Mouse (Mus musculus) forebrain, embryonic 16.5 days (tissue): ENCODE measurements around the gene Gba2. TPM values are rescaled to one million over a fixed set of nuclear protein-coding genes. Genes with fewer than 3 reads are reported as not detected.
"Not testable (repeated sequence)": the region's sequence is repeated elsewhere in the genome, so short reads cannot be mapped to it uniquely, and the experiment has no call there.

Experiments used
- ATAC-seq: fragments of 200-750 bp; cut with Nextera tagmentation; 2 replicates; pipeline ENCODE4 v1.8.0; 2017; ENCODE audit warnings: mild to moderate bottlenecking, moderate library complexity
- H3K27ac ChIP-seq: fragments of 300-500 bp; sonication (generic); 2 replicates; pipeline ENCODE4 v1.5.1; 2014; ENCODE audit warnings: low read length, control low read depth
- H3K27me3 ChIP-seq: fragments of 300-500 bp; sonication (generic); replicated peaks from 2 replicates; pipeline ENCODE4 v1.6.1; 2014; ENCODE audit warnings: low read length; ENCODE audit not compliant: control insufficient read depth, insufficient read depth
- H3K36me3 ChIP-seq: fragments of 300-500 bp; sonication (generic); 2 replicates; pipeline ENCODE4 v1.6.1; 2014; ENCODE audit not compliant: control insufficient read depth, insufficient read depth
- H3K4me1 ChIP-seq: fragments of 300-500 bp; sonication (generic); replicated peaks from 2 replicates; pipeline ENCODE4 v1.6.1; 2014; ENCODE audit warnings: low read length; ENCODE audit not compliant: control insufficient read depth, insufficient read depth
- H3K4me2 ChIP-seq: fragments of 300-500 bp; sonication (generic); 2 replicates; pipeline ENCODE4 v1.6.1; 2014; ENCODE audit warnings: mild to moderate bottlenecking, low read length, control low read depth
- H3K4me3 ChIP-seq: fragments of 300-500 bp; sonication (generic); replicated peaks from 2 replicates; pipeline ENCODE4 v1.5.1; 2014; ENCODE audit warnings: mild to moderate bottlenecking, low read length, control low read depth
- H3K9ac ChIP-seq: fragments of 300-500 bp; sonication (generic); replicated peaks from 2 replicates; pipeline ENCODE4 v1.6.1; 2014; ENCODE audit warnings: low read depth, low read length, control low read depth
- H3K9me3 ChIP-seq: fragments of 300-500 bp; sonication (generic); 2 replicates; pipeline ENCODE4 v1.6.1; 2016; ENCODE audit warnings: low read length; ENCODE audit not compliant: control insufficient read depth
- WGBS: fragments of 180-500 bp; shearing (Covaris S2); extraction: QIAGEN DNeasy Blood & Tissue Kit; methylation state at CpG from one replicate; pipeline ENCODE4 v1.1.7; 2014; 5-methylcytosine and 5-hydroxymethylcytosine counted together
- polyA plus RNA-seq: library from polyadenylated mRNA; unstranded; fragments of >200 nt; fragmentation: Nextera tagmentation; extraction: Ambion mirVana; gene quantifications from 2 replicates; pipeline ENCODE4 v1.2.1, GENCODE M21; 2015

Gene Gba2
- polyA plus RNA-seq, 1 experiment from 2014 or later = 62.3 TPM

DNA sequence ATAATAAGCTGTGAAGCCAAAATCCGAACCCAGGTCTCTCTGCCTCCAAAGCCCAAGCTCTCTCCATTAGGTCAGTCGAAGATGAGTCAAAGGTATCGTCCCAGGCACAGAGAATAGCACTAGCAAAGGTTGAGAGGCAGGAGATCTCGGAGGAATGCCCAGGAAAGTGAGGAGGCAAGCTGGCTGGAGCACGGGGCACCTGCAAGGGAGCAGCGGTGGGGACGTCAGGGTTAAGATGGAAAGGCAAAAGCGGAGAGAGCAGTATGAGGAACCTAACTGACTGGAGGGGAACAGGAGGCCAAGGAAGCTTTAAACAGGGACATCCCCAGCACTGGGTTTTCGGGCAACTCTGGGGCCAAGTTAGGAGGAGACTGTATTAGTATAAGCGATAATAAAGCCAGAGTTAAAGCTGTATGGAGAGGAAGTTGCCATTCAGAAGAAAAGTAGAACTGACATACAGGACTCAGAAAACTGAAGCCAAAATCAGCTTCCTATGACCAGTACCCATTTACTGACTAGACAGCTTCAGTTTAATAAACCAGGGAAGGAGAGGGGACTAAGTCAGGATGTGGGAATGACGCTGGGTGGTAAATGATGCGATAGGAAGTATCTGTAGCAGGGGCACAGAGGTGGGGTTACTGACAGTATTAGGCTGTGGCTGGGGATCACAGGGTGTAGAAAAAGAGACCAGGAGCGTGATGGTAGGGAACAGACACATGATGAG is 19.0 kb downstream of the Gba2 start:
- no peaks in the 10 kb centered on the region for H3K27me3 ChIP-seq
- no peak overlapping the region for H3K4me2 ChIP-seq
- peaks cover 8% of the 10 kb centered on the region for H3K36me3 ChIP-seq
- H3K9me3 ChIP-seq = no peaks in the 10 kb centered on the region
- H3K27ac ChIP-seq = no peak overlapping the region
- peaks cover 39% of the 10 kb centered on the region for H3K4me1 ChIP-seq
- no peak for ATAC-seq
- H3K4me3 ChIP-seq = no peak overlapping the region
- H3K9ac ChIP-seq = no peak overlapping the region
- WGBS = 85% methylated on average over 13 of the region's 13 CpGs

DNA sequence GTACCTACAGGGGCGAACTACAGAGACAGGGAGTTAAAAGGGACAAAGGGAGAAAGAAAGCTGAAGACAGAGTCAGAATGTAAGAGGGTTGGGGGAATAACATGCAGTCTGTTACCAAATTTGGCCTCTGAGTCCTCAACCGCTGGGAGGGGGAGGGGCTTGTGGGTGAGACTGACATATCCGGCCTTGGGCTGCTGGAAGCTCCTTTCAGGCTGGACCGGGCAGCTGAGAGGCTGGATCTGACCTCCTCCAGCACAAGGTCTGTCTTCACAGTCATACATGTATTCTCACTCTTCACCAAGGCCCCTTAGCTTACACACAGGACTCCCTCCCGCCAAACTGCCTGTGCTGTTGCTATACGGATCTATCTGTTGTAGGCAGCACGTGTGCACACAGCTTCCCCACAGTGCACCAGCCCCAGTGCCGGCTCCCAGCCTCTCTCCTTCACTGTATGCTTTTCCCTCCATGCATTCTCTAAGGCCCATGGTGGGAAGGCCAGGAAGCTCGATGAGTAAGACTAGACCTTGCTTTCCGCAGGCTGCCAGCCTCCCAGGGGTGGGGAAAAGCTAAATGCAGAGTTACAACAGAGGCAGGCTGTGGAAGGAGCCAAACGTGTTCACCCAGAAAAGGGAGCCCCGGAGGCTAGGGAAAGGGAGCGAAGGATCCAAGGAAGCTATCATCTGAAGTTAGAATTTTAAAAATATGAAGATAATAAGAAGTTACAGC is 19.9 kb downstream of the Gba2 start:
- H3K9ac ChIP-seq = peak overlapping the region; percentile 6; the same call in 1 of the 2 replicates
- H3K4me3 ChIP-seq = no peak overlapping the region
- no peak overlapping the region for H3K27ac ChIP-seq
- peaks cover 35% of the 10 kb centered on the region for H3K4me1 ChIP-seq
- peaks cover 6% of the 10 kb centered on the region for H3K36me3 ChIP-seq
- WGBS = 43% methylated on average over 13 of the region's 13 CpGs
- H3K4me2 ChIP-seq = no peak overlapping the region
- H3K27me3 ChIP-seq = no peaks in the 10 kb centered on the region
- H3K9me3 ChIP-seq = no peaks in the 10 kb centered on the region
- ATAC-seq = no peak

DNA sequence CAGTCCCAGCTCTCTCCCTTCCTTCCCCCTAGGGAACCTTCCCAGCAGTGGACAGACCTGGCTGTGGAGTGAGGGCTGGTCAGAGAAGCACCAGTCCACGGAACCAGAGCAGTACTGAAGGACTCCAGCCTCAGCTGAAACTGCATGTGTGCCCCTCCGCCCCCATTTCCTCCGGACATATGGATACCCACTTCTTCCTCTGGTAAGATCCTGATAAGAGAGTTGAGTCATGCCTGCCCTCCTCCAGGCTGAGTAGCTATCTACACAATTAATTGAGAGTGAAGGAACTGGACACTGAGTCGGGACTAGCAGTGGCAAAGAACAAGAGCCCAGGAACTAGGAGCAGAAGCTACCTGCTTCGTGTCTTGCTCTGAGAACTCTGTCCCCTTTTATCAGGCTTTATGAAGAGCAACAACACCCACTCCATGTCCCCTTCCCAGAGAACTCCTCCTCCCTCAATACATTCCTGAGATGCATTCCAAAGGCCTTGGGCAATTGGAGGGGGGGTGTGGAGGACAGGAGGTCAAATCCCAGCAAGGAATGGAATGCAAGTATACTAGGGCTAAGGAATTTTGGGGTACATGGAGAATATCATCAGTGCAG is 20.5 kb downstream of the Gba2 start:
- Histone ChIP-seq H3K9ac (no peak overlapping the region), H3K27ac (no peak overlapping the region), H3K4me1 (peaks cover 28% of the 10 kb centered on the region), H3K4me2 (no peak overlapping the region), H3K9me3 (no peaks in the 10 kb centered on the region), H3K27me3 (no peaks in the 10 kb centered on the region), H3K36me3 (peaks cover 12% of the 10 kb centered on the region), H3K4me3 (no peak overlapping the region)
- 60% methylated on average over 5 of the region's 5 CpGs for WGBS
- ATAC-seq = no peak

- no peak overlapping the region for H3K4me2 ChIP-seq
- no peaks in the 10 kb centered on the region for H3K9me3 ChIP-seq
- peaks cover 26% of the 10 kb centered on the region for H3K36me3 ChIP-seq
- H3K4me3 ChIP-seq = no peak overlapping the region
- H3K4me1 ChIP-seq = peaks cover 20% of the 10 kb centered on the region
- H3K27me3 ChIP-seq = no peaks in the 10 kb centered on the region
- ATAC-seq = no peak
- H3K9ac ChIP-seq = no peak overlapping the region
- no peak overlapping the region for H3K27ac ChIP-seq
- 97% methylated on average over 7 of the region's 7 CpGs for WGBS
Observed at GRCm38 (mm10) chr4:43555926-43556325, 22.7 kb downstream of the Gba2 start.

DNA sequence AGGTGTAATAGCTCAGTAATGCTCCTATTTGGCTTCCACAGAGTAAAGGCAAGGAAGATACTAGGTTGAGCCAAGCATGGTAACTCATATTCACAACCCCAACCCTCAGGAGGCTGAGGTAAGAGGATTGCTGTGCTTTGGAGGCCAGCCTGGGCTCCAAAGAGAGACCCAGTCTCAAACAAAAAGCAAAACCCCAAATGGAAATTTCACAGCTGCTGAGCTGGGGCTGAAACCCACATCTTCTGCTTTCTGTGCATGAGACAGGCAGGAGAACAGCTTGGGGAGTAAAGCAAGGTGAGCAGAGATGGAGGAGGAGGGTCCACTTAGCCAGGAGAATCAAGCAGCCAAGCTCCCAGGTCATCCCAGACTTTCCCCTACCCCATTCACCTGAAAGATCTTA is 24.8 kb downstream of the Gba2 start:
- Histone ChIP-seq H3K9me3 (no peaks in the 10 kb centered on the region), H3K4me3 (no peak overlapping the region), H3K4me2 (no peak overlapping the region), H3K27ac (no peak overlapping the region), H3K27me3 (no peaks in the 10 kb centered on the region), H3K4me1 (peaks cover 4% of the 10 kb centered on the region; the same call in 1 of the 2 replicates), H3K9ac (no peak overlapping the region), H3K36me3 (peaks cover 41% of the 10 kb centered on the region)
- ATAC-seq = no peak

DNA sequence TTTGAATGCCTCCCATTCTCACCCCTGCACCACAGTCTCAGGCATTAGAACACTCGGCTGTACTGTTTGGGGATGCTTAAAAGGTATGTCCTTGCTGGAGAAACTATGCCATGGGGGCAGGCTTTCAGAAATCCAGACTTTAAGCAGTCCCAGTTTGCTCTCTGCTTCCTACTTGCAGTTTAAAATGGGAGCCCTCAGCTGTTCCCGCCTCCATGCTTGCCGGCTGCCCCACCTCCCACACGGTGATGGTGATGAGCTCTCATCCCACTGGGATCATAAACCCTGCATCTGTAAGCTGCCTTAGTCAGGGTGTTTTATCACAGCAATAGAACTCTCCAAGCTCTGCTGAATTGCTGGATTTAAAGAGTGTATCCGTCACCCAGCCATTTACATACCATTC is 26.2 kb downstream of the Gba2 start:
- no peak for ATAC-seq
- H3K27ac ChIP-seq = no peak overlapping the region
- H3K4me3 ChIP-seq = no peak overlapping the region
- WGBS = 98% methylated on average over 5 of the region's 5 CpGs
- H3K4me1 ChIP-seq = no peaks in the 10 kb centered on the region
- H3K9ac ChIP-seq = no peak overlapping the region
- no peaks in the 10 kb centered on the region for H3K9me3 ChIP-seq
- peaks cover 48% of the 10 kb centered on the region for H3K36me3 ChIP-seq
- no peak overlapping the region for H3K4me2 ChIP-seq
- H3K27me3 ChIP-seq = no peaks in the 10 kb centered on the region

- H3K4me2 ChIP-seq, H3K27ac ChIP-seq, H3K9ac ChIP-seq, H3K9me3 ChIP-seq, H3K27me3 ChIP-seq, H3K4me3 ChIP-seq, H3K4me1 ChIP-seq, ATAC-seq: not testable (repeated sequence)
- 89% methylated on average over 6 of the region's 6 CpGs for WGBS
- H3K36me3 ChIP-seq = peaks cover 54% of the 10 kb centered on the region
Observed at GRCm38 (mm10) chr4:43551854-43552253, 26.8 kb downstream of the Gba2 start.

DNA sequence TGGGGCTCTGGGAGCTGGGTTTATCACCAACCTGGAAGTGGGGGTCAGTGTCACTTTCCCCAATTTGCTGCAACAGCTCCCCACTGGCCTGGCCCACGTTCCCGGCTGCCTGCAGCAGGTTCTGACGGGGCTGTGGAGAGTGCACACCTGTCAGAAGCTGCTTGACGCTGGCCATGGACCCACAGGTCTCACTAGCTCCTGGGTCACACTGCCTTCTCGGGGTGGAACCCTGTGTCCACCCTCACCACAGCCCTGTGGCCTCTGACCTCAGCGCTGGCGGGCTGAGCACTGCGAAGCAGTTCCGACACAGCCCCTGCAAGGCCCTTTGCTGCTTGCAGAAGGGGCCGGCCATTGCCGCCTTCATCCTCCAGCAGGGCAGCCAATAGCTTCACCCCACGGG is 29.6 kb downstream of the Gba2 start:
- no peak overlapping the region for H3K27ac ChIP-seq
- H3K9ac ChIP-seq = no peak overlapping the region
- H3K4me1 ChIP-seq = no peaks in the 10 kb centered on the region
- peaks cover 64% of the 10 kb centered on the region for H3K36me3 ChIP-seq
- ATAC-seq = no peak
- no peak overlapping the region for H3K4me2 ChIP-seq
- H3K9me3 ChIP-seq = no peaks in the 10 kb centered on the region
- H3K4me3 ChIP-seq = no peak overlapping the region
- 96% methylated on average over 12 of the region's 12 CpGs for WGBS
- H3K27me3 ChIP-seq = no peaks in the 10 kb centered on the region

DNA sequence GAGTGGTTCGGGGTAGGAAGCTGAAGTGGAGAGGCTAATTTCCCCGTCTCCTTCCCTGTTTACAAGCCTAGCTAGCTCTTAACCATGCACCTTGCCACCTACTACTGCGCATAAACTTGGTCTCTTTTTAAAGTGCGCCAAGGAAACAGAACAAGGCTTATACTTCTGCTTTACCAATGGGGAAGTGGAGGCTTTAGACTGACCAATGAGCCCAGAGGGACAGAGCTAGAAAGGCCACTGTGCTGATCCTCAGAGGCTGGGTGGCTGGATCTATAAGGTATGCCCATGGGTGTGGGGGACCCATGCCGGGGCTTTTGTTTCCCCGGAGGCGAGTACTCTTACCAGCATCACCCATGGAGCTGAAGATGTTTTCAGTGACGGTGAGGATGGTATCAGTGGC is 31.5 kb downstream of the Gba2 start:
- H3K27ac ChIP-seq = no peak overlapping the region
- ATAC-seq = no peak
- 95% methylated on average over 8 of the region's 8 CpGs for WGBS
- no peak overlapping the region for H3K4me2 ChIP-seq
- no peaks in the 10 kb centered on the region for H3K9me3 ChIP-seq
- no peaks in the 10 kb centered on the region for H3K27me3 ChIP-seq
- H3K9ac ChIP-seq = no peak overlapping the region
- H3K36me3 ChIP-seq = peaks cover 63% of the 10 kb centered on the region
- no peak overlapping the region for H3K4me3 ChIP-seq
- no peaks in the 10 kb centered on the region for H3K4me1 ChIP-seq
